Mouse (Mus musculus): ENCODE results near the gene Gm17428.
"Not testable (repeated sequence)": the region's sequence is repeated elsewhere in the genome, so short reads cannot be mapped to it uniquely, and the experiment has no call there.

The Gm17428 gene

GRCm38 (mm10) chr14:54951587-54951986 is 25.1 kb upstream of the Gm17428 start:
- no peak for DNase-seq (ENCODE audit: low read depth, low spot score)

DNA sequence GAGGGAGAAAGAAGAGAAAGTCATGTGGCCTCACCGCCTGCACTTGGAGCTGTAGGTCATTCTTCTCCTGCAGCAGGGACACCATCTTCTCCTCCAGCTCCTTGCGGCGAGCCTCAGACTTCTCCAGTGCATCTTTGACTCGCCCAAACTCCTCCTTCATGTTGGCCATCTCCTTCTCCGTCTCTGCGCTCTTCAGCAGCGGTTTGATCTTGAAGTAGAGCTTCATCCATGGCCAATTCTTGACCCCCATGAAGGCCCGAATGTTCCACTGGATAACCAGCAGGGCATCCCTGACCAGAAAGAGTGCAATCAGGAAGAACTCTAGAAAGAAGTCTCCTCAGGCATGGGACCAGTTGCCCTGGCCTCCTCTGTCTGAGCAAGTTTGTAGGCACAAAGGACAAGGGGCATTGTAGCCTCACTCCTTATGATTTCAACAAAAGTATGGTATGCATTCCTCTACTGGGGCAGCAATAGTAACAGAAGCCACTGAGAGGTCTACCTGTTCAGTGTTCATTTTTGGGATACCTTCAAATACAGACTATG is 23.0 kb upstream of the Gm17428 start:
- DNase-seq (ENCODE audit: low read depth, low spot score): no peak

DNA sequence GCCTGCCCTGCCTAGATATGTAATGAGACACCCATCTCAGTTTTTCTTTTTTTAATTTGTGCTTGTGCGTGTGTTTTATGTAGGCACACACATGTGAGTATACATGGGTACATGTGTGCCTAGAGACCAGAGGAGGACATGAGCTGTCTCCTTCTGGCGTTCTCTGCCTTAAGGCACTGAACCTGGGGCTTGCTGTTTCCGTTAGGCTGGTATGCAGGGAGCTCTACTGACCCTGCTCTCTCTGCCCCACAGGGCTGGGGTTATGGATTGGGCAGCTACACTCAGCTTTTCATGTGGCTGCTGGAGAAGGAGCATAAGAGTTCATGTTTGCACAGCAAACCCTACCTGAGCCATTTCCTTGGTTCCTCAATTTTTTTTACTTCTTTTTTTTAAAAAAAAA is 22.3 kb upstream of the Gm17428 start:
- DNase-seq (ENCODE audit: low read depth, low spot score): no peak

GRCm38 (mm10) chr14:54955481-54955880 is 21.3 kb upstream of the Gm17428 start:
- no peak for DNase-seq (ENCODE audit: low read depth, low spot score)

DNA sequence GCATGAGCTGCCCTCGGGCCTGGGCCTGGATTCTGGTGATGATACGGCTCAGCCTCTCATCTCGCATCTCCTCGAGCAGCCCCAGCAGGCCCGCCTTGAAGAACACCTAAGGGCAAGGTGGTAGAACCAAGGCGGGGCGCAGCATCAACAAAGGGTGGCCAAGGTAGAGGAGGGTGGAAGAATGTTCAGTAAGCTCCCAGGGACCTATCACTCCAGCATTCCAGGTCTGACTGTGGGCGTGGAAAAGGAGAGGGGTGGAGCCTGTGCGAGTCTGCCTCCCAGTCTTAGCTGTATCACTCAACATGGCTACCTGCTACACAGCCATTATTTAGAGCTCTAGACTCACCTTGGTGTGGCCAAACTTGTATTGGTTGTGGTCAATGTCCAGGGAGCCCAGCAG is 20.2 kb upstream of the Gm17428 start:
- DNase-seq (ENCODE audit: low read depth, low spot score): no peak

DNA sequence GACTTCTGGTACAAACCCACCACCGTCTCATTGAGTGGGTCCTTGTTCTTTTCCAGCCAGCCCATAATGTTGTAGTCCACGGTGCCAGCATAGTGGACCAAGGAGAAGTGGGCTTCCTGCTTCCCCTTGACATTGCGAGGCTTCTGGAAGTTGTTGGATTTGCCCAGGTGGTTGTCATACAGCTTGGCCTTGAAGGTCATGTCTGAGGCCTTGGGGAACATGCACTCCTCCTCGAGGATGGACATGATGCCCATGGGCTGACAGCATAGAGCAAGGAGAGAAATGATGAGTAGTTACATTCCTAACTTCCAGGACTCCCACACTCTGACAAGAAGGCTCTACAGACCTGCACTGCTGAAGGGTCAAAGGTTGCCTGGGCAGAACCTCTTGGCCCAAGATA is 18.2 kb upstream of the Gm17428 start:
- no peak for DNase-seq (ENCODE audit: low read depth, low spot score)

- no peak for DNase-seq (ENCODE audit: low read depth, low spot score)
Measured at GRCm38 (mm10) chr14:54959197-54959596, 17.5 kb upstream of the Gm17428 start.

GRCm38 (mm10) chr14:54959853-54960613 is 16.7 kb upstream of the Gm17428 start:
- DNase-seq (ENCODE audit: low read depth, low spot score): not testable (repeated sequence)

DNA sequence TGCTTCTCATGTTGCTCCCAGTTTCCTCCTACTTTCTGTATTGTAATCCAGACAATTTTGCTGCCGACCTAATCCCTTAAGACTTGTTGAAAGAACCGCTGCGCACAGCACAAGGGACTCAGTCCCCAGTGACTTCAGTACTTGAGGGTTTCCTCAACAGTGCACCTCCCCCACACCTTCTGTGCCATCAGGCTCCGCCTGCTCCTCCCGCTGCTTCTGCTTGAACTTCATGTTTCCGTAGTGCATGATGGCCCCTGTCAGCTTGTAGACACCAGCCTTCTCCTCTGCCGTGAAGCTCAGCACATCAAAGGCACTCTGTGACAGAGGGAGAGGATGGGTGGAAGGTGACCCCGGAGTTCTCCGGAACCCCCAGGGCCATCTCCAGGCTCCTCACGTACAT is 16.0 kb upstream of the Gm17428 start:
- DNase-seq (ENCODE audit: low read depth, low spot score): no peak

DNA sequence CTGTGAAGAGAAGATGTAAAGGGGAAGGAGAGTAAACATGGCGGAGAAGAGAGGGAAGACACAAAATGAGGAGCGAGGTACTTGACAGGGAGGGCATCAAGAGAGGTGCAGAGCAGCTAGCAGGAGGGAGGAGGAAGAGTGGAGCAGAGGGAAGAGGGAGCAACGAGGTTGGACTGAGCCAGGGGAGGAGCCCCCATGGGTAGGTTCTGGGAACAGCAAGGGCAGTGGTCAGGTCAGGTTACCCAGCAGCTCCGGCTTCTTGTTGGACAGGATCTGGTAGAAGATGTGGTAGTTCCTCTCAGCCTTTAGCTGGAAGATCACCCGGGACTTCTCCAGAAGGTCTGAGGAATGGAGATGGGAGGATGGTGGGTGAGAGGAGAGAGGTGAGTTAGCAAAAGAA is 15.2 kb upstream of the Gm17428 start:
- DNase-seq (ENCODE audit: low read depth, low spot score): no peak

DNA sequence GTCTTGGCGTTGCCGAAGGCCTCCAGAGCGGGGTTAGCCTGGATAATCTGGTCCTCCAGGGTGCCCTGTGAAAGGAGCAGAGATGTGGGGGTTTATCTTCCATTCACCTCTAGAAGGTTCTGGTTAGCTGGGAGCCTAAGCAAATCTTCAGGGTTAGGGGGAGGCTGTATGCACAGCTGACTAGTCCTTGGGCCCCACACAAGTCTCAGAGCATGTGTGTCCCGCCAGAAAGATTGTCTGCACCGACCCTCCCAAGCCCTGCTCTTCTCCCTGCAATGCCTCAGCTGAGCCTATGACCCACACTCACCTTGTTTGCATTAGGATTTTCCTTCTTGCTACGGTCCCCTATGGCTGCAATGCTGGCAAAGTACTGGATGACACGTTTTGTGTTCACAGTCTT is 14.0 kb upstream of the Gm17428 start:
- no peak for DNase-seq (ENCODE audit: low read depth, low spot score)

- no peak for DNase-seq (ENCODE audit: low read depth, low spot score)
Measured at GRCm38 (mm10) chr14:54963727-54964126, 13.0 kb upstream of the Gm17428 start.

DNA sequence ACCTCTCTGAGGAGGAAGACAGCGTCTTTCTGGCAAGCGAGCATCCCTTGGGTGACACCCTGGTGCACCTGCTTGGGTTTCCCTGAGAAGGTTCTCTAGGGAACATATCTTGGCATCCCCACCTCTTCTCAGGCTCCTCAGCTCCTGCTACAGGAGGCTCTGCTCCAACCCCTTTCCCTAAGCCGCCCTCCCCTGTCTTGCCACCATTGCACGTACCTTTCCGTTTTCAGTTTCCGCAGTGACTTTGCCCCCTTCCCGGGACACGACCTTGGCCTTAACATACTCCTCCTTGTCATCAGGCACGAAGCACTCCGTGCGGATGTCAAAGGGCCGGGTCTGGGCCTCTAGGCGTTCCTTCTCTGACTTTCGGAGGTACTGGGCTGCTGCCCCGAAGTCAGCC is 11.7 kb upstream of the Gm17428 start:
- no peak for DNase-seq (ENCODE audit: low read depth, low spot score)

DNA sequence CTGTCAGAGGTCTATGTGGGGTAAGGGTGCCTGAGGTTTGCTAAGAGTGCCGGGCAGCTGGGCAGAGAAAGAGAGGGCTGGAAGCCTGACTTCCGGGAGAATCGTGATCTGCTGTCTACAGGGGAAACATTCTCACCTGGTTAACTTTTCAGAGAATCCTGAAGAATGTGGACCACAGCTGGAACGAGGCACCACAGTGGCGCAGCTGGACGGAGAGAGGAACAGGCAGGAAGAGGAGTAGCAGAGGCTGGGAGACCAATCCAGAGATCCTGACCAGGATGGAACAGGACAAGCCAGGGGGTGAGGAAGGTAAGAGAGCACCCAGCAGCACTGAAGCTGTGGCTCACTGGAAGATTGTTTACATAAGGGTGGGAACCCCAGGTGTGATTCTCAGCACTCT is 11.1 kb upstream of the Gm17428 start:
- no peak for DNase-seq (ENCODE audit: low read depth, low spot score)

DNA sequence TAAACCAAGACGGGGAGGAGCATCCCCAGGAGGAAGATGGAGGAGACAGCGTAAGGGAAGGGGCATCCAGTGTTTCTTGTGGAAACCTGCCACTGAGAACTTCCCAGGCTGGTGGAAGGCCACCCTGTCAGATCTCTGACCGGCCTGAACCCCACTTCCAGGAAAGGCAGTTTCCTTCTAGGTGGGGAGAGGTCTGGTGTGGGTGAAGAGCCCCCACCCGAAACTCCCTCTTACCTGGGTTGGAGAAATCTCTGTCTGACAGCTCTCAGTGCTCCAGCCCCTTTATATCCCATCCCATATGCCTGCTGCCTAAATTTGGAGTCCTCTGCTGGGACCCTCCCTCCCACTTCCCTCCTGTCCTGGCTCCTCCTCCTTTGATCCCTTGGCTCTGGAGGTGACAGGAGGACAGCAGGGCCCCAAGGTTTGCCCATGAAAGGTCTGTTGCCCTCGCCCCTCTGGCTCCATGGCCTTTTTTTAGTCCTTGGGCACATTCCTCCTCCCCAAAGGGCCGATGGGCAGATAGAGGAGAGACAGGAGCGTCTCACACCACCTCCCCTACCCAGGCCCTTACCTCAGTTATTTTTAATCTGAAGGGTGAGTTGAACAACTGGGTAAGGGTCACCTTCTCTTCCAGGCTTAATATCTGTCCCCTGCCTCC is 10.3 kb upstream of the Gm17428 start, which contains the start of gene Myh6:
TSS of gene Myh6 (minus strand) at position 608 of the 658 bp plus-strand sequence.
- DNase-seq (ENCODE audit: low read depth, low spot score): no peak

DNA sequence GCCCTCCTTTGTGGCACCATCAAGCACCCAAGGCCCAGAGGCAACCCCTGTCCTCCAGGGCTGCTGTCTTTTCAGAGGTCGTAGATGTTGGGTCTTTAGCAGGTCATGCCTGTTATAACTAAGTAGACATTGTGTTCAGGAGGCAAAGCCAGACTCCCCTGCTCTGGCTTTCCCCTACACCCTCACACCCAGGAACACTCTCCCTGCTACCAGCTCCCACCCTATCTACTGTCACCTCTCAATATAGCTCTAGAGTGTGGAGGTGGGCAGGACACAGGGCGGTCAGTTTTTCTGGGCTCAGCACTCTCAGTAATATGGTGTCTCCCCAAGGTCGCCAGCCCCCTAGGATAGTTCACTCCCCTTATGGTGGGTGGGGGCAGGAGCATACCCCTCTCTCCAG is 8.9 kb upstream of the Gm17428 start:
- no peak for DNase-seq (ENCODE audit: low read depth, low spot score)

- DNase-seq (ENCODE audit: low read depth, low spot score): no peak
Measured at GRCm38 (mm10) chr14:54968344-54968743, 8.4 kb upstream of the Gm17428 start.

GRCm38 (mm10) chr14:54972786-54973185 is 3.9 kb upstream of the Gm17428 start:
- DNase-seq (ENCODE audit: low read depth, low spot score): not testable (repeated sequence)

GRCm38 (mm10) chr14:54974068-54974791 is 2.5 kb upstream of the Gm17428 start:
- no peak for DNase-seq (ENCODE audit: low read depth, low spot score)

DNA sequence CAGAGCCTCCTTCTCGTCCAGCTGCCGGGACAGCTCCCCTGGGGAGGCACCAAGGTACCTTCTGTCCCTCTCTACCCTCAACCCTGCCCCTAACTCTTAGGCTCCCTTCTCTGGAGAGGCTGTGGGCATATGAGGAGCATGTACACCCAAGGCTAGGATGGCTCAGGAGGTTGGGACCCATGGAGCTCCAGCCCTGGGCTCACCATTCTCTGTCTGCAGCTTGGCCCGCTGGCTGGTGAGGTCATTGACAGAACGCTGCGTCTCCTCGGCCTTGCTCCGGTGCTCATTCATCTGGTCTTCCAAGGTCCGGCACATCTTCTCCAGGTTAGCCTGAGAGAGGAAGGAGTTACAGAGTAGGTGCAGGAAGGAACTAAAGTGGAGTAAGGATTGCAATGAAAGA is 1.9 kb downstream of the Gm17428 start:
- DNase-seq (ENCODE audit: low read depth, low spot score): no peak

GRCm38 (mm10) chr14:54981934-54982333 is 5.2 kb downstream of the Gm17428 start:
- no peak for DNase-seq (ENCODE audit: low read depth, low spot score)

DNA sequence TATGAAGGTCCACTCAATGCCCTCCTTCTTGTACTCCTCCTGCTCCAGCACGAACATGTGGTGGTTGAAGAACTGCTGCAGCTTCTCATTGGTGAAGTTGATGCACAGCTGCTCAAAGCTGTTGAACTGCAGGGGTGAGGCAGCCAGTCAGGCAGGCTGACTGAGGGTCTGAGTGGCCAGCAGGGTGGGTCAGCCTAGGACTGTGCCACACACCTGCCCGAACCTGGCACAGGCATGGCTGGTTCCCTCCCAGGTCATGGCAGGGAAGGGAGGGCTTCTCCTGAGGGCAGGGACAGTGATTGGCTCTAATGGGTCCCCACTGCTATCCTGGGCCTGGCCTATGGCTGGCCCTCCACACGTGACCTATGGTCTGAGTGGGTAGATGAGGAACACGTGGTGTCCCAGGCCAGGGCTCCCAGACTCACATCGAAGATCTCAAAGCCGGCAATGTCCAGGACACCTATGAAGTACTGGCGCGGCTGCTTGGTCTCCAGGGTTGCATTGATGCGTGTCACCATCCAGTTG is 11.7 kb downstream of the Gm17428 start:
- not testable (repeated sequence) for DNase-seq (ENCODE audit: low read depth, low spot score)
